Mouse (Mus musculus): ENCODE results near the gene Ubac2.

- TF ChIP-seq CTCF (IDR thresholded peaks at IDR 0.05) (no peak), EP300 (IDR thresholded peaks at IDR 0.05) (no peak)
Measured at GRCm38 (mm10) chr14:122008261-122008660, 129.8 kb downstream of the Ubac2 start.

Data from lung, postnatal 0 days (tissue).